Comparison of ENCODE assay signal across 21 mouse cellular contexts in the genomic region with DNA sequence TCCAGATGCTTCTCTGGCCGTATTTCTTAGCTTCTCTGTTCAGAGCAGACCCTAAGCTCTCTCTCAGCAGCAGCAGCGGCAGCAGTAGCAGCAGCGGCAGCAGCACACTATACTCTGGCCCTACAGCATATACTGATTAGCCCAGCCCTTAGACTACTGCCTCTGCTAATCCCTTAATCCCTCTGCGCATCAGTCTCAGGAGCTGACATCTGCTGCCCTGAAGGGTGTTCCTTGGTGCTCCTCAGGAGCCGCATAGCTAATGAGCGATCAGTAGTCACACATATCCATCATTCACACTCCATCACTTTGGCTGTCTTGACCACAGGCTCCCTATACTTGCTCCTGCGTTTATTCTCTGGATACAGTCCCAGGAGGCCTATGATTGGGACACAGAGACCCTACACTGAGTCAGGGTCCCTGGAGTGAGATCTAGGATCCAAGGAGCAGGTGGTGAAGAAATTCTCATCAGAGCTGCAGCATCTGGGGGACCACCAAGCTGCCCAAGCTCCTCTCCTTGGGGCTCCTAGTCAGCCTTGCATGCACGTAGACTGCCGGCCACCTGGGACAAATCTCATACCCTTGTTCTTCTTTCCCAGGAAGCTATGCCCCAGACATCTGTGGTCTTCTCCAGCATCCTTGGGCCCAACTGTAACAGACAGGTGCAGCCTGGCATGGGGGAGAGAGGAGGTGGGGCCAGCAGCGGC. TPM values are rescaled to one million over a fixed set of nuclear protein-coding genes. Genes with fewer than 3 reads are reported as not detected.
DNase-seq lines count a peak whose midpoint lies in the region; ATAC-seq and TF ChIP-seq lines count a peak whose summit lies in the region.
"Had no signal": no experiment of that assay in that cellular context is flagged by ENCODE, and none has a peak within 500 bp of the region (broad histone marks: within the 10 kb centered on the region; RNA-seq: fewer than 3 reads in every experiment).

No protein-coding gene starts in this region.

- ATAC-seq in forebrain, embryonic 11.5 days (replicated peaks; ENCODE audit: low FRiP score): 0 out of 2 replicates have a peak, but pooled peaks have one; percentile 21
- no peak for ATAC-seq in forebrain, embryonic 13.5 days
- peak; percentile 62 for ATAC-seq in midbrain, embryonic 12.5 days (ENCODE audit: low FRiP score, low read depth)
- ATAC-seq in inflammation-experienced regulatory T-cells, adult 6 months: no peak
- no peak for ATAC-seq in megakaryocyte progenitor cell, adult 5-6 weeks (replicated peaks; ENCODE audit: poor library complexity)
- ATAC-seq: activated CD4-positive, CD25-positive, alpha-beta regulatory T cell, adult 4 months; CD4-positive, CD25-positive, alpha-beta regulatory T cell, adult 4 months; lung, postnatal 0 days; Patski had no signal

- DNase-seq in forebrain, embryonic 11.5 days (ENCODE audit: low spot score): peak; percentile 39
- DNase-seq in lung, adult 2 months: peak; percentile 1
- DNase-seq in lung, postnatal 4 days: no peak
- peak; percentile 33 for DNase-seq in retina, embryonic 14.5 days (ENCODE audit: low spot score)
- DNase-seq: adrenal gland, postnatal 10 days; cerebellum, postnatal 10 days; gastrocnemius, postnatal 25 days; kidney, adult 11 months; thymus, postnatal 25 days had no signal

- 53% methylated on average over 10 of the region's 10 CpGs for WGBS in forebrain, embryonic 11.5 days
- WGBS in forebrain, embryonic 13.5 days: 49% methylated on average over 10 of the region's 10 CpGs
- WGBS in lung, adult 2 months: 75% methylated on average over 10 of the region's 10 CpGs
- 47% methylated on average over 10 of the region's 10 CpGs for WGBS in midbrain, embryonic 12.5 days

- H3K4me3 ChIP-seq in forebrain, embryonic 11.5 days (ENCODE audit: low read depth, low read length): no peak overlapping the region
- no peak overlapping the region for H3K4me3 ChIP-seq in forebrain, embryonic 13.5 days
- no peak overlapping the region for H3K4me3 ChIP-seq in lung, adult 2 months (replicated peaks; ENCODE audit: extremely low read depth, low read depth, low read length)
- no peak overlapping the region for H3K4me3 ChIP-seq in midbrain, embryonic 12.5 days
- H3K4me3 ChIP-seq: embryonic facial prominence, embryonic 13.5 days; heart, embryonic 15.5 days; limb, embryonic 13.5 days; liver, embryonic 15.5 days had no signal

- H3K27ac ChIP-seq in forebrain, embryonic 11.5 days (ENCODE audit: low read depth, low read length): no peak overlapping the region
- H3K27ac ChIP-seq in forebrain, embryonic 13.5 days: no peak overlapping the region
- H3K27ac ChIP-seq in midbrain, embryonic 12.5 days (replicated peaks): peak overlapping the region; percentile 35; the same call in 1 of the 2 replicates
- H3K27ac ChIP-seq: embryonic facial prominence, embryonic 13.5 days; heart, embryonic 15.5 days; limb, embryonic 13.5 days; liver, embryonic 15.5 days had no signal

- H3K4me2 ChIP-seq in forebrain, embryonic 11.5 days (ENCODE audit: low read depth, low read length, severe bottlenecking): no peak overlapping the region
- no peak overlapping the region for H3K4me2 ChIP-seq in forebrain, embryonic 13.5 days
- H3K4me2 ChIP-seq in midbrain, embryonic 12.5 days (replicated peaks): no peak overlapping the region
- H3K4me2 ChIP-seq: embryonic facial prominence, embryonic 13.5 days; heart, embryonic 15.5 days; limb, embryonic 13.5 days; liver, embryonic 15.5 days had no signal

- no peaks in the 10 kb centered on the region for H3K9me3 ChIP-seq in forebrain, embryonic 11.5 days (ENCODE audit: control insufficient read depth, low read length)
- no peaks in the 10 kb centered on the region for H3K9me3 ChIP-seq in forebrain, embryonic 13.5 days (replicated peaks)
- no peaks in the 10 kb centered on the region for H3K9me3 ChIP-seq in midbrain, embryonic 12.5 days
- H3K9me3 ChIP-seq: embryonic facial prominence, embryonic 13.5 days; heart, embryonic 15.5 days; limb, embryonic 13.5 days; liver, embryonic 15.5 days had no signal

- no peak overlapping the region for H3K9ac ChIP-seq in forebrain, embryonic 11.5 days (ENCODE audit: low read length)
- H3K9ac ChIP-seq in forebrain, embryonic 13.5 days: no peak overlapping the region
- no peak overlapping the region for H3K9ac ChIP-seq in midbrain, embryonic 12.5 days (replicated peaks)
- H3K9ac ChIP-seq: embryonic facial prominence, embryonic 13.5 days; heart, embryonic 15.5 days; limb, embryonic 13.5 days; liver, embryonic 15.5 days had no signal

- H3K36me3 ChIP-seq in forebrain, embryonic 11.5 days (ENCODE audit: control insufficient read depth, insufficient read depth, low read length): no peaks in the 10 kb centered on the region
- no peaks in the 10 kb centered on the region for H3K36me3 ChIP-seq in forebrain, embryonic 13.5 days (ENCODE audit: poor library complexity, severe bottlenecking)
- no peaks in the 10 kb centered on the region for H3K36me3 ChIP-seq in midbrain, embryonic 12.5 days
- H3K36me3 ChIP-seq: embryonic facial prominence, embryonic 13.5 days; heart, embryonic 15.5 days; limb, embryonic 13.5 days; liver, embryonic 15.5 days had no signal

- H3K4me1 ChIP-seq in forebrain, embryonic 11.5 days (replicated peaks; ENCODE audit: control insufficient read depth, insufficient read depth, low read length): no peaks in the 10 kb centered on the region
- 0 out of 2 replicates have a peak, but pooled peaks cover 2% of the 10 kb centered on the region for H3K4me1 ChIP-seq in forebrain, embryonic 13.5 days
- peaks cover 18% of the 10 kb centered on the region for H3K4me1 ChIP-seq in lung, adult 2 months (ENCODE audit: control insufficient read depth, insufficient read depth, low read length)
- peaks cover 9% of the 10 kb centered on the region; the same call in 1 of the 2 replicates for H3K4me1 ChIP-seq in midbrain, embryonic 12.5 days
- H3K4me1 ChIP-seq: embryonic facial prominence, embryonic 13.5 days; limb, embryonic 13.5 days; liver, embryonic 15.5 days had no signal

- no peak for TF ChIP-seq CTCF in lung, adult 2 months (IDR thresholded peaks at IDR 0.05; ENCODE audit: insufficient read depth, low read length)

- TF ChIP-seq POLR2A in lung, adult 2 months (IDR thresholded peaks at IDR 0.05; ENCODE audit: borderline replicate concordance, extremely low read depth, low read depth, low read length): no peak

- no peaks in the 10 kb centered on the region for H3K27me3 ChIP-seq in forebrain, embryonic 11.5 days (ENCODE audit: control insufficient read depth, insufficient read depth, low read length)
- no peaks in the 10 kb centered on the region for H3K27me3 ChIP-seq in forebrain, embryonic 13.5 days
- no peaks in the 10 kb centered on the region; the same call in 1 of the 2 replicates for H3K27me3 ChIP-seq in midbrain, embryonic 12.5 days
- H3K27me3 ChIP-seq: liver, embryonic 15.5 days; Patski had no signal

RNA-seq across cellular contexts. Expression of gene Csgalnact2, which starts 59.0 kb away (rescaled TPM):
- 8.1 and 9.3 TPM in 2 replicates for polyA plus RNA-seq in forebrain, embryonic 11.5 days (2014; fragmentation: Nextera tagmentation; extraction: Ambion mirVana)
- 7.5 and 8.3 TPM in 2 replicates for polyA plus RNA-seq in forebrain, embryonic 13.5 days (2015; fragmentation: Nextera tagmentation; extraction: Ambion mirVana)
- polyA plus RNA-seq in lung, adult 2 months (2012; rRNA removed): 8.0 and 10.7 TPM in 2 replicates
- polyA plus RNA-seq in midbrain, embryonic 12.5 days (2016; fragmentation: Nextera tagmentation; extraction: Ambion mirVana): 8.5 and 8.6 TPM in 2 replicates
- 1 to 10 TPM; 7.1 to 8.5 (median 8.1) TPM for polyA plus RNA-seq in inflammation-experienced regulatory T-cells, adult 6 months (2017; shearing (Covaris generic))
- total RNA-seq in megakaryocyte progenitor cell, adult 5-6 weeks (2015): 173 and 181 TPM in 2 replicates
- total RNA-seq in megakaryocyte progenitor cell, adult 5-6 weeks (2017): 226 and 242 TPM in 2 replicates

Comparison
In these comparisons a context has a peak if more than half of its experiments do, and no peak if none do; other contexts are left out.
1. ATAC-seq: peak in forebrain, embryonic 11.5 days (single experiment) and midbrain, embryonic 12.5 days (single experiment); none in forebrain, embryonic 13.5 days (single experiment), inflammation-experienced regulatory T-cells, adult 6 months (single experiment) and megakaryocyte progenitor cell, adult 5-6 weeks (single experiment).
2. DNase-seq: peak in forebrain, embryonic 11.5 days (single experiment), lung, adult 2 months (single experiment) and retina, embryonic 14.5 days (single experiment); none in lung, postnatal 4 days (0 of 2).